Mouse (Mus musculus) left cerebral cortex, adult 2 months (tissue): ENCODE measurements around the gene Myh9. TPM values are rescaled to one million over a fixed set of nuclear protein-coding genes. Genes with fewer than 3 reads are reported as not detected.

ENCODE experiments used
- DNase-seq, 2 experiments: peaks; one replicate each; pipeline ENCODE4 v3.0.0; 2021 to 2022; ENCODE audit warnings: low spot score in 2 of 2, mixed read lengths in 1 of 2; ENCODE audit errors: extremely low spot score in 1 of 2
- H3K27ac ChIP-seq: fragments of 200-600 bp; 2 replicates; pipeline ENCODE4 v1.8.1; 2022
- H3K4me3 ChIP-seq: fragments of 200-600 bp; 2 replicates; pipeline ENCODE4 v1.8.1; 2022
- CTCF ChIP-seq: fragments of 200-600 bp; IDR thresholded peaks from 2 replicates; pipeline ENCODE4 v1.8.1; 2022; ENCODE audit warnings: antibody characterized with exemption, mild to moderate bottlenecking, moderate library complexity
- intact Hi-C: fragments of 180-260 bp; cut with DNase I; formaldehyde crosslinking; loops from one replicate; pipeline ENCODE4 v1.15.1; 2025
- total RNA-seq, 2 experiments: library from RNA; stranded (reverse); gene quantifications; 2 replicates each; pipeline ENCODE4 v1.2.3; 2021

Gene Myh9
- total RNA-seq, 2 experiments from 2014 or later = 81.2 to 91.4 TPM

- DNase-seq = no peak
- intact Hi-C loops = no loop called here
- no peak for TF ChIP-seq CTCF
- H3K27ac ChIP-seq = peak overlapping the region; percentile 28; the same call in 1 of the 2 replicates
- no peak overlapping the region for H3K4me3 ChIP-seq
Measured at GRCm38 (mm10) chr15:77790656-77791405, 51.1 kb downstream of the Myh9 start.

DNA sequence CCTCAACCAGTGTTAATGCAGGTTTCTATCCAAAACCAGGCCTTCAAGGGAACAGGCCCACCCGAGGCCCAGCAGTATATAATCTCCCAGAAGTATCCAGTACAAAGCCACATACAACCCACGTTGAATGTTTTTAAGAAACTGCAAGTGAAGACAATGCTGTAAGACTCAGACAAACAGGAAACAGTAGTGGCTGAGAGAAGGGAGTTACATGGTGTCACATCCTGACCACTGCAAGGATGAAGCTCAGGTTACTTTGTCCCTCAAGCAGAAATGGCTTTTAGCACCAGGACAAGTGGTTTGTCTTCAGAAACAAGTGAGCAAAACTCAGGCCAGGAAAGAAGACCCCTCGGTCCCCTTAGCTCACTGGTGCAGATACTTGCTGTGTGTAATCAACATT, 52.8 kb downstream of the Myh9 start:
- H3K4me3 ChIP-seq = no peak overlapping the region
- DNase-seq = no peak
- intact Hi-C loops = no loop called here
- H3K27ac ChIP-seq = no peak overlapping the region
- no peak for TF ChIP-seq CTCF

- Histone ChIP-seq H3K27ac (no peak overlapping the region; the same call in 1 of the 2 replicates), H3K4me3 (no peak overlapping the region)
- DNase-seq = no peak
- intact Hi-C loops = no loop called here
- no peak for TF ChIP-seq CTCF
Measured at GRCm38 (mm10) chr15:77788356-77788755, 53.6 kb downstream of the Myh9 start.

- H3K27ac ChIP-seq = no peak overlapping the region
- no peak for TF ChIP-seq CTCF
- DNase-seq = no peak
- intact Hi-C loops = no loop called here
- H3K4me3 ChIP-seq = no peak overlapping the region
Measured at GRCm38 (mm10) chr15:77785807-77786206, 56.2 kb downstream of the Myh9 start.

GRCm38 (mm10) chr15:77784039-77784824, 57.7 kb downstream of the Myh9 start:
- intact Hi-C loops = loop anchor here (5.0 kb wide), 1 partner anchor 58 kb away; the partner anchor contains the start of gene Myh9
- DNase-seq = peak; percentile 70 to 75
- TF ChIP-seq CTCF = no peak; the same call in 1 of the 2 replicates
- peak overlapping the region; percentile 83 for H3K27ac ChIP-seq
- H3K4me3 ChIP-seq = no peak overlapping the region

DNA sequence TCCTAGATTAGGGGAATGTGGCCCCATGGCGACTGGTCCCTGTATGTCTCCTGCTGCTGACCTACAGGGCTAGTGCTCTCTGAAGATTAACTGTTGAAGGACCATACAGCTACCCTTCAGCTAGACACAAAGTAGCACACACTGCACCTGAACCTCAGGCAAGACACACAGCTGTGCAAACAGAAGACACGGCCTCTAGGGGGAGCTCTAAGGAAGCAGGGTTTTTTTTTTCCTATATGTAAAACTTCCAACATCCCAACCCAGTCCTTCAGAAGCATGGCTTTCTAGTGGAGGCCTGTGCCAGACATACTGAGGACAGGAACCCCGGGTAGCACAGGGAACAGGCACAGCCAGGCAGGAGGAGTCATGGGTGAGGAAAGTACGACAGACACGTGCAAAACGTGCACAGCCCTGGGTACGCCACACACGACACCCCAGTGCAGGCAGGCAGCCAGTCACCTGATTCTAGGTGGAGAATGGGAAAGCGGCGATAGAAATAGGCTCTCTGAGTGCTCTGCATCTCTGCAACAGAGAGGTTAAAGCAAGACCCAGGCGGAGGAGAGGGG, 59.4 kb downstream of the Myh9 start:
- DNase-seq = no peak
- intact Hi-C loops = loop anchor here (5.0 kb wide), 1 partner anchor 60 kb away; the partner anchor contains the start of gene Myh9

GRCm38 (mm10) chr15:77775186-77775963, 66.6 kb downstream of the Myh9 start:
- peak; percentile 72 to 80 for DNase-seq
- intact Hi-C loops = loop anchor here (1.0 kb wide), 1 partner anchor 142 kb away; no protein-coding TSS in a partner anchor
- TF ChIP-seq CTCF = peak; percentile 99
- no peak overlapping the region for H3K4me3 ChIP-seq
- no peak overlapping the region for H3K27ac ChIP-seq

More for the DNA sequence above, 59.4 kb downstream of the Myh9 start:
- peak; percentile 74 for TF ChIP-seq CTCF
- Histone ChIP-seq H3K4me3 (no peak overlapping the region), H3K27ac (no peak overlapping the region)

DNA sequence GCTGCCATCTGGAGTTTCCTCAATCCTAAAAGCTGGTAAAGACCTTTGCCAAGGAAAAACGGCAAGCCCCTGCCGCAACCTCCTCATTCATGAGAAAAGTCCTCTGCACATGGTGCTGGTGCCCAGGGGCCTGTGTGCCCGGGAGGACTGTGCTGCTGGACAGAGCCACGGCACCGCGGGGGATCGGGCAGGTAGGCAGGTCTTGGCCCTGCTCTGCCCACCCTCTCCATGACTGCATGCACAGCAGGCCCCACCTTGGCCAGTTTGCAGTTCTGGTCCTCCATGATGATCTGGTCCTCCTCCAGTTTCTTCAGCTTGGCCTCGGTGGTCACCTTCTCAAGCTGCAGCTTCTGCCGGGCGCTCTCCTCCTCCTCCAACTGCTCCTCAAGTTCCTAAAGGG, 67.7 kb downstream of the Myh9 start:
- H3K4me3 ChIP-seq = no peak overlapping the region
- no peak for DNase-seq
- TF ChIP-seq CTCF = no peak
- no peak overlapping the region for H3K27ac ChIP-seq
- intact Hi-C loops = no loop called here

DNA sequence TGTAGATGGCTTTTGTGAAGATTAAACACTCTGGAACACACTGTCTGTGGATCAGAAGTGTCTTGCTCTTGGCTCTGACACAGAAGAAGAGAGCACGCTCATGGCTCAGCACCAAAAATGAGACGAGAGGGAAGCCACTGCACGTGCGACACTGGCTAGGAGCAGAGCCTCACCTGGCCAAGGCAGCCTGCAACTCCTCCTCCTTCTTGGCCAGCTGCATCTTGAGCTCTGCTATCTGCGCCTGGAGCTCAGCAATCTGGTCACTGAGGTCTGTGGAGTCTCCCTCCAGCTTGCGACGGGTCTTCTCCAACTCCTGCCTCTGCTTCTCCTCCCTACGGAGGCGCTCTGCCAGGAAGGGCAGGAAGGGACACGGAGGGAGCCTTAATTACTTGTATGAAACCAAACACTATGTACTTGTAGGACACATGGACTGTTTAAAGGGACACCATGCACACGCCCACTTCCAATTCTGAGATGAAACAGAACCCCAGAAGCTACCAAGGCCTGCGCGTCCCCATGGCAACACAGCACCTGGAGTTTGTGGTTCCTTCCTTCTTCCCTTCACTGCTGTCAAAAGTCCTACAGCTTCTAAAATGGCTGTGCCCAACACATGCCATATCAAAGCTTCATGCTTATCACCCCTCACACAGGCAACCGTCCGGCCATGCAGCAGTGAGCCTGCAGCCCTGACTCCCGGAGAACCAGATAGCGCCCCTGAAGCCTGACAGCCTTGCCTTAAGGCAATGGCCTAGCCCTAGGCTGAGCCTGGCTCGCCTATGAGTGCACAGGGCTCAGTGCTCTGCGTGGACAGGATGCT, 68.7 kb downstream of the Myh9 start:
- H3K27ac ChIP-seq = no peak overlapping the region
- intact Hi-C loops = no loop called here
- TF ChIP-seq CTCF = no peak
- DNase-seq = no peak
- no peak overlapping the region for H3K4me3 ChIP-seq

GRCm38 (mm10) chr15:77770942-77771341, 71.0 kb downstream of the Myh9 start:
- no peak overlapping the region for H3K27ac ChIP-seq
- no peak for DNase-seq
- H3K4me3 ChIP-seq = no peak overlapping the region
- intact Hi-C loops = no loop called here
- no peak for TF ChIP-seq CTCF
